Mouse (Mus musculus): ENCODE results near the gene Agbl2. TPM values are rescaled to one million over a fixed set of nuclear protein-coding genes. Genes with fewer than 3 reads are reported as not detected.

The Agbl2 gene
- polyA plus RNA-seq, 2 experiments, result 0.06 TPM; not detected in 1

DNA sequence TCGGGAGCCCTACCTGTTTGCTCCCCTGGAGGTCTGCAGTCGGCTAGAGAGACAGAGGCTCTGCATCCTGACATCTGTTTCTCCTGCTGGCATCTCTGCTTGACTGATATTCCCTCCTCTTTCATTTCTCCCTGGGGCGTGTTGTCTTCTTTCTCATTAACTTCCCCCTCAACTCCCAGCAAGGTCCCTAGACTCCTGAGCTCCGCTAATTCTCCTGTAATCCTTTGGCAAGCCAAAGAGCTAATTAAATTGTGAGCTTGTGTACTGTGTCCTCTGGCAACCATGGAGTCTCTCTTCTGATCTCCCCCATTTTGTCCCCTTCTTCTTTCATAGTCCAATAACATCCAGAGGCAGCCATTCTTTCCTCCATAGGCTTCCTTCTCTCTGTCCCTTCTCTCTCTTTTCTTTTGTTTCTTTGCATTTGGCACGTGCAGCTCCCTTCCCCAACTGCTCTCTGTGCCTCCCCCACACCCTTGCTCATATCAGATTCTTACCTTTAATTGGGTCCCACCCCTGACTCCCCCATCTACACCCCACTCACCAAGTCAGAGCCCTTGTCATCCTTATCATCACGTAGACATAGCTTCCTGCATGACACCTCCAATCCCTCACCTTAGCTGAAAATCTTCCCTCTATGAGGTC is 97.7 kb downstream of the Agbl2 start:
- 31% methylated on average over 6 of the region's 6 CpGs for WGBS (ENCODE audit: insufficient replicate concordance)
- H3K36me3 ChIP-seq (replicated peaks; ENCODE audit: control insufficient read depth, insufficient read depth, low read depth), result no peaks in the 10 kb centered on the region
- TF ChIP-seq CTCF (IDR thresholded peaks at IDR 0.05; ENCODE audit: low read depth) (no peak), EP300 (IDR thresholded peaks at IDR 0.05; ENCODE audit: low read depth) (no peak)
- H3K4me2 ChIP-seq (ENCODE audit: low read depth), result no peak overlapping the region
- no peaks in the 10 kb centered on the region for H3K9me3 ChIP-seq (ENCODE audit: control insufficient read depth, low read length)
- no peak for ATAC-seq (ENCODE audit: insufficient read depth)
- peaks cover 16% of the 10 kb centered on the region for H3K27me3 ChIP-seq (ENCODE audit: control insufficient read depth, insufficient read depth, low read length)
- peaks cover 0 to 5% of the 10 kb centered on the region in 2 experiments; a peak in 3 of 4 replicates for H3K4me1 ChIP-seq (replicated peaks; ENCODE audit: control insufficient read depth in 2 of 2, insufficient read depth in 2 of 2, low read length in 1 of 2)
- no peak for DNase-seq (ENCODE audit: low read depth in 3 of 3, low spot score in 3 of 3)
- H3K27ac ChIP-seq, result no peak overlapping the region
- no peak overlapping the region for H3K4me3 ChIP-seq (ENCODE audit: insufficient read depth in 1 of 2, low read depth in 2 of 2, low read length in 2 of 2)
- H3K9ac ChIP-seq (replicated peaks), result no peak overlapping the region

DNA sequence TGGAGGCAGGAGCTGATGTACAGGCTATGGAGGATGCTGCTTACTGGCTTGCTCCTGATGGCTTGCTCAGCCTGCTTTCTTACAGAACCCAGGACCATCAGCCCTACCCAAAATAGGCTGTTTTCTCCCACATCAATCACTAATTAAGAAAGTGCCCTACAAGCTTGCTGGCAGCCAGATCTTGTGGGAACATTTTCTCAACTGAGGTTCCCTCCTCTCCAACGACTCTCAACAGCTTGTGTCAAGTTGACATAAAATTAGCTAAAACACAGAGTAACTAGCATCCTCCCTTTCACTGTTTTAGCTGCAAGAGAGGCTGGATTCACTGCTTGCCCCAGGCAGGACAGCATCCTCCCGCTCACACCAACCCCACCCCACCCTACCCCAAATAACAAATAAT is 99.3 kb downstream of the Agbl2 start:
- no peak overlapping the region for H3K9ac ChIP-seq (replicated peaks)
- WGBS (ENCODE audit: insufficient replicate concordance), result 45% methylated on average over 2 of the region's 2 CpGs
- H3K36me3 ChIP-seq (replicated peaks; ENCODE audit: control insufficient read depth, insufficient read depth, low read depth), result no peaks in the 10 kb centered on the region
- H3K27ac ChIP-seq, result no peak overlapping the region
- no peak for TF ChIP-seq CTCF (IDR thresholded peaks at IDR 0.05; ENCODE audit: low read depth)
- no peak for TF ChIP-seq EP300 (IDR thresholded peaks at IDR 0.05; ENCODE audit: low read depth)
- no peak for ATAC-seq (ENCODE audit: insufficient read depth)
- H3K27me3 ChIP-seq (ENCODE audit: control insufficient read depth, insufficient read depth, low read length), result peaks cover 31% of the 10 kb centered on the region
- H3K4me3 ChIP-seq (ENCODE audit: insufficient read depth in 1 of 2, low read depth in 2 of 2, low read length in 2 of 2), result no peak overlapping the region
- no peak overlapping the region for H3K4me2 ChIP-seq (ENCODE audit: low read depth)
- H3K4me1 ChIP-seq (replicated peaks; ENCODE audit: control insufficient read depth in 2 of 2, insufficient read depth in 2 of 2, low read length in 1 of 2), result peaks cover 0 to 5% of the 10 kb centered on the region in 2 experiments; a peak in 3 of 4 replicates
- DNase-seq (ENCODE audit: low read depth in 3 of 3, low spot score in 3 of 3), result no peak
- H3K9me3 ChIP-seq (ENCODE audit: control insufficient read depth, low read length), result no peaks in the 10 kb centered on the region

Other genes starting within 250 kb of the Agbl2 start
- 2.1 and 2.6 TPM in 2 replicates for gene Ptprj, start 202.1 kb upstream of the Agbl2 start, polyA plus RNA-seq (2012; rRNA removed)
- 2.7 and 2.8 TPM in 2 replicates for gene Ptprj, start 202.1 kb upstream of the Agbl2 start, polyA plus RNA-seq (2014; fragmentation: Nextera tagmentation; extraction: Ambion mirVana)
- gene Nup160, start 105.5 kb upstream of the Agbl2 start, polyA plus RNA-seq (2012; rRNA removed), result 18.0 and 19.9 TPM in 2 replicates
- gene Nup160, start 105.5 kb upstream of the Agbl2 start, polyA plus RNA-seq (2014; fragmentation: Nextera tagmentation; extraction: Ambion mirVana), result 32.4 and 37.7 TPM in 2 replicates
- gene Fnbp4, start 37.4 kb upstream of the Agbl2 start, polyA plus RNA-seq (2012; rRNA removed), result 22.4 and 25.8 TPM in 2 replicates
- gene Fnbp4, start 37.4 kb upstream of the Agbl2 start, polyA plus RNA-seq (2014; fragmentation: Nextera tagmentation; extraction: Ambion mirVana), result 20.9 and 21.3 TPM in 2 replicates
- 43.9 and 52.2 TPM in 2 replicates for gene Mtch2, start 64.4 kb downstream of the Agbl2 start, polyA plus RNA-seq (2012; rRNA removed)
- gene Mtch2, start 64.4 kb downstream of the Agbl2 start, polyA plus RNA-seq (2014; fragmentation: Nextera tagmentation; extraction: Ambion mirVana), result 128 and 135 TPM in 2 replicates
- gene C1qtnf4, start 103.1 kb downstream of the Agbl2 start, polyA plus RNA-seq (2012; rRNA removed), result 1.9 and 2.2 TPM in 2 replicates
- 2.5 and 2.7 TPM in 2 replicates for gene C1qtnf4, start 103.1 kb downstream of the Agbl2 start, polyA plus RNA-seq (2014; fragmentation: Nextera tagmentation; extraction: Ambion mirVana)
- gene Kbtbd4, start 122.0 kb downstream of the Agbl2 start, polyA plus RNA-seq (2012; rRNA removed), result 7.9 and 8.8 TPM in 2 replicates
- 13.4 and 14.6 TPM in 2 replicates for gene Kbtbd4, start 122.0 kb downstream of the Agbl2 start, polyA plus RNA-seq (2014; fragmentation: Nextera tagmentation; extraction: Ambion mirVana)
- gene Ndufs3, start 122.1 kb downstream of the Agbl2 start, polyA plus RNA-seq (2012; rRNA removed), result 73.4 and 79.0 TPM in 2 replicates
- 138 and 144 TPM in 2 replicates for gene Ndufs3, start 122.1 kb downstream of the Agbl2 start, polyA plus RNA-seq (2014; fragmentation: Nextera tagmentation; extraction: Ambion mirVana)
- 35.6 and 37.9 TPM in 2 replicates for gene Celf1, start 157.7 kb downstream of the Agbl2 start, polyA plus RNA-seq (2012; rRNA removed)
- gene Celf1, start 157.7 kb downstream of the Agbl2 start, polyA plus RNA-seq (2014; fragmentation: Nextera tagmentation; extraction: Ambion mirVana), result 33.5 and 38.4 TPM in 2 replicates